In the genomic region with DNA sequence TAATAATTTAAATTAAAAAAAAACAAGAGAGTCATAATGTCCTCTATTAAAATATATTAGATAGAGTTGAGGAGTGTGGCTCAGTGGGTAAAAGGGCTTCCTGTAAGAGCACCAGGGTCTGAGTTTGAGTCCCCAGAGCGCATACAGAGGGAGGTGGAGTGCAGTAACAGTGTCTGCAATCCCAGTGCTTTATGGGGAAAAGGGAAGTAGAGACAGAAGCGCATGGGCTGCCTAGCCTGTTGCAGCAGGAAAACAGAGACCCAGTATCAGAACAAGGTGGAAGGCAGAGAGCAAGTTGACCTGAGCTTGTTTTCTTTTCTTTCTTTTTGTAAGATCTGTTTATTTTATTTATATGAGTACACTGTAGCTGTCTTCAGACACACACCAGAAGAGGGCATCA, we compare ENCODE assay signal across 17 mouse cellular contexts.
"Had no signal": no experiment of that assay in that cellular context is flagged by ENCODE, and none has a peak within 500 bp of the region (broad histone marks: within the 10 kb centered on the region; RNA-seq: fewer than 3 reads in every experiment).

No protein-coding gene starts in this region.

- DNase-seq: lung, adult 18-20 months; lung, embryonic 14.5 days; lung, postnatal 10 days; right cerebral cortex, postnatal 14 days; right cerebral cortex, postnatal 4 days; spleen, adult 18-20 months; thymus, postnatal 14 days; thymus, postnatal 36 days had no signal

- H3K4me2 ChIP-seq: liver, embryonic 12.5 days; lung, embryonic 14.5 days; midbrain, embryonic 12.5 days; midbrain, embryonic 15.5 days; neural tube, embryonic 12.5 days; stomach, embryonic 15.5 days had no signal

- H3K4me1 ChIP-seq: neural tube, embryonic 12.5 days had no signal

- H3K27ac ChIP-seq: liver, embryonic 12.5 days; liver, embryonic 14.5 days; macrophage; midbrain, embryonic 12.5 days; midbrain, embryonic 15.5 days; neural tube, embryonic 12.5 days; stomach, embryonic 15.5 days; stomach, postnatal 0 days had no signal

- H3K9ac ChIP-seq: liver, embryonic 12.5 days; liver, embryonic 14.5 days; lung, embryonic 14.5 days; midbrain, embryonic 12.5 days; midbrain, embryonic 15.5 days; neural tube, embryonic 12.5 days; stomach, embryonic 15.5 days had no signal

- ATAC-seq: liver, embryonic 12.5 days; midbrain, embryonic 15.5 days had no signal

- H3K27me3 ChIP-seq: liver, embryonic 12.5 days; megakaryocyte, embryonic 14.5 days; midbrain, embryonic 12.5 days; midbrain, embryonic 15.5 days; neural tube, embryonic 12.5 days; stomach, embryonic 15.5 days had no signal

- H3K36me3 ChIP-seq: midbrain, embryonic 15.5 days had no signal

- H3K9me3 ChIP-seq: liver, embryonic 12.5 days; megakaryocyte, embryonic 14.5 days; midbrain, embryonic 12.5 days; midbrain, embryonic 15.5 days; neural tube, embryonic 12.5 days; stomach, embryonic 15.5 days had no signal

- H3K4me3 ChIP-seq: liver, embryonic 12.5 days; megakaryocyte, embryonic 14.5 days; midbrain, embryonic 12.5 days; midbrain, embryonic 15.5 days; neural tube, embryonic 12.5 days; stomach, embryonic 15.5 days had no signal
